12 mouse cellular contexts compared by ENCODE assay signal in the genomic region with DNA sequence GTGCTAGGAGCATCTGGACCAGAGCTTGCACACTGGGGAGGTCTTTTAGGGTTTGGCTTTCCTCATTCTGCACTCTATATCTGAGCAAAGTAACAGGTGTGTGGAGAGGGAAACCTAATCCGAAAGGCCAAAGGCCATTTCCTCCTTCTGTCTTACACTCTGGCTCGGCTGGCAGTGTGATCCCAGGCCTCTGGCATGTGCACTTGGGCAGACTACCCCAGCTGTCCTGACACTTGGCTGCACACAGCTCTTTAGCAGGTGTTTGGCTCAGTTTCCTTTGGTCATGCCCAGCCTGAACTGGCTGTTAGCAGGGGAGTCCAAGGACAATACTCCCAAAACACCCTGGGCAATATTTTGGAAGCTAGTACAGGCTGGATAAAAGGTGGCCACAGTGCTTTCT. TPM values are rescaled to one million over a fixed set of nuclear protein-coding genes. Genes with fewer than 3 reads are reported as not detected.
DNase-seq lines count a peak whose midpoint lies in the region; ATAC-seq lines count a peak whose summit lies in the region.
"Had no signal": no experiment of that assay in that cellular context is flagged by ENCODE, and none has a peak within 500 bp of the region (broad histone marks: within the 10 kb centered on the region; RNA-seq: fewer than 3 reads in every experiment).

No protein-coding gene starts in this region.

- no peak for ATAC-seq in heart, embryonic 12.5 days (ENCODE audit: insufficient number of reproducible peaks, low FRiP score)
- peak; percentile 78; the same call in 1 of the 2 replicates for ATAC-seq in intestine, embryonic 15.5 days

- H3K4me2 ChIP-seq in heart, embryonic 12.5 days, result no peak overlapping the region
- H3K4me2 ChIP-seq in intestine, embryonic 15.5 days (replicated peaks), result no peak overlapping the region
- H3K4me2 ChIP-seq: embryonic facial prominence, embryonic 13.5 days; lung, embryonic 15.5 days had no signal

- no peak overlapping the region for H3K9ac ChIP-seq in heart, embryonic 12.5 days
- no peak overlapping the region for H3K9ac ChIP-seq in intestine, embryonic 15.5 days
- H3K9ac ChIP-seq: embryonic facial prominence, embryonic 13.5 days; lung, embryonic 15.5 days had no signal

- H3K36me3 ChIP-seq in heart, embryonic 12.5 days, result peaks cover 70% of the 10 kb centered on the region
- peaks cover 4% of the 10 kb centered on the region for H3K36me3 ChIP-seq in intestine, embryonic 15.5 days

- H3K27ac ChIP-seq in heart, embryonic 12.5 days (ENCODE audit: poor library complexity, severe bottlenecking), result no peak overlapping the region
- H3K27ac ChIP-seq in intestine, embryonic 15.5 days, result no peak overlapping the region
- H3K27ac ChIP-seq: embryonic facial prominence, embryonic 13.5 days; lung, embryonic 15.5 days had no signal

- no peaks in the 10 kb centered on the region for H3K27me3 ChIP-seq in heart, embryonic 12.5 days (replicated peaks)
- H3K27me3 ChIP-seq in intestine, embryonic 15.5 days (replicated peaks), result no peaks in the 10 kb centered on the region
- H3K27me3 ChIP-seq: embryonic facial prominence, embryonic 13.5 days; lung, embryonic 15.5 days had no signal

- 70% methylated on average over 2 of the region's 2 CpGs for WGBS in heart, embryonic 12.5 days
- WGBS in intestine, embryonic 15.5 days, result 51% methylated on average over 2 of the region's 2 CpGs

- 0 out of 2 replicates have a peak, but pooled peaks cover 5% of the 10 kb centered on the region for H3K4me1 ChIP-seq in heart, embryonic 12.5 days (replicated peaks)
- 0 out of 2 replicates have a peak, but pooled peaks cover 3% of the 10 kb centered on the region for H3K4me1 ChIP-seq in intestine, embryonic 15.5 days (replicated peaks)
- H3K4me1 ChIP-seq: embryonic facial prominence, embryonic 13.5 days had no signal

- DNase-seq in heart, adult 18-20 months, result peak; percentile 70 to 77
- DNase-seq in ovary, adult 18-20 months (ENCODE audit: low spot score), result peak; percentile 24
- DNase-seq in ovary, postnatal 10 days (ENCODE audit: low spot score), result no peak
- DNase-seq in mesoderm, embryonic 11.5 days (ENCODE audit: low read depth, low spot score), result peak; percentile 33
- no peak for DNase-seq in adrenal gland, adult 2 months
- DNase-seq in frontal cortex, postnatal 36 days (ENCODE audit: low spot score in 2 of 2), result no peak
- DNase-seq: right cerebral cortex, postnatal 25 days; thymus, postnatal 14 days had no signal

- no peak overlapping the region for H3K4me3 ChIP-seq in heart, embryonic 12.5 days
- no peak overlapping the region for H3K4me3 ChIP-seq in intestine, embryonic 15.5 days (replicated peaks)
- H3K4me3 ChIP-seq: embryonic facial prominence, embryonic 13.5 days; lung, embryonic 15.5 days had no signal

- H3K9me3 ChIP-seq in heart, embryonic 12.5 days (replicated peaks), result no peaks in the 10 kb centered on the region
- no peaks in the 10 kb centered on the region for H3K9me3 ChIP-seq in intestine, embryonic 15.5 days
- H3K9me3 ChIP-seq: embryonic facial prominence, embryonic 13.5 days; lung, embryonic 15.5 days had no signal

RNA-seq across cellular contexts. Expression of a gene that starts 54.1 kb away (rescaled TPM):
- total RNA-seq in heart, adult 18-20 months (2021), result 10 to 100 TPM; 17.9 to 18.8 TPM
- 29.1 and 31.1 TPM in 2 replicates for polyA plus RNA-seq in heart, embryonic 12.5 days (2016; fragmentation: Nextera tagmentation; extraction: Ambion mirVana)
- 33.1 and 35.1 TPM in 2 replicates for polyA plus RNA-seq in intestine, embryonic 15.5 days (2015; fragmentation: Nextera tagmentation; extraction: Ambion mirVana)
- total RNA-seq in adrenal gland, adult 2 months (2021), result 10 to 100 TPM; 16.0 to 26.7 TPM
- polyA plus RNA-seq in adrenal gland, adult 2 months (2012; rRNA removed), result 4.2 and 5.9 TPM in 2 replicates

Comparison
In these comparisons a context has a peak if more than half of its experiments do, and no peak if none do; other contexts are left out.
1. DNase-seq: peak in heart, adult 18-20 months (2 of 2), ovary, adult 18-20 months (single experiment) and mesoderm, embryonic 11.5 days (single experiment); none in ovary, postnatal 10 days (single experiment), adrenal gland, adult 2 months (single experiment) and frontal cortex, postnatal 36 days (0 of 2).